Mouse (Mus musculus) cortical plate, adult 2 months (tissue): ENCODE results near the gene Avpr1b.

Source experiments
- CTCF ChIP-seq: fragments of 200-500 bp; IDR thresholded peaks from 2 replicates; pipeline ENCODE4 v1.5.1; 2011; ENCODE audit warnings: mild to moderate bottlenecking, control low read depth, low read length; ENCODE audit not compliant: insufficient read depth; ENCODE audit errors: extremely low read depth
- POLR2A ChIP-seq: fragments of 200-500 bp; IDR thresholded peaks from 2 replicates; pipeline ENCODE4 v1.6.1; 2011; ENCODE audit warnings: mild to moderate bottlenecking, low read length, control low read depth; ENCODE audit not compliant: insufficient read depth; ENCODE audit errors: extremely low read depth

DNA sequence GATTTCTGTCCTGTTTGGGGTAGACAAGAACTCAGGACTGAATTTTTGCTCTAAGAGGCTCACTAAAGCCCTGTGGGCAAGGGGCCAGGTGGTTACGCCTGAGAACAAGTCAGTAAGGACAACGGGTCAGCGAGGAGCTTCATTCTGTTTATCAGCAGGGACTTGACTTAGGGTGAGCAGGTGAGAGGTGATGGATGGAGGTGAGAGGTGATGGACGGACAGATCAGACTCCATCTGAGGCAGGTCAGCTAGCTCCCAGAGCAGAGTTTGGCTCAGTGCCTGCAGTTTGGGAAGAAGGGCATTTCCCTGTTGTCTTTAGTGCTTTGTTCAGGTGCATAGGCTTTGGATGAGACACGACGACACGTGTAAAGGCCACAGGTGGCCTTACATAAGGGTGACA lies 20.3 kb downstream of the Avpr1b start:
- TF ChIP-seq CTCF (no peak), POLR2A (no peak)
